Mouse (Mus musculus) neural tube, embryonic 11.5 days (tissue): ENCODE measurements at regions not wholly inside any gene's neighbourhood (a gene's known extent, or its start where the extent isn't known, plus 50 kb on each side); places are given as distances from the start of the nearest gene placed in this dataset.

Experiments used
- ATAC-seq: fragments of 200-750 bp; cut with Nextera tagmentation; 2 replicates; pipeline ENCODE4 v1.8.0; 2017; ENCODE audit warnings: moderate number of reproducible peaks, mild to moderate bottlenecking, moderate TSS enrichment, moderate library complexity; ENCODE audit not compliant: insufficient read depth, low FRiP score, low TSS enrichment
- DNase-seq: peaks from one replicate; pipeline ENCODE4 v3.0.0-alpha.2; 2015; ENCODE audit warnings: low spot score
- H3K27ac ChIP-seq: fragments of 300-500 bp; sonication (generic); 2 replicates; pipeline ENCODE4 v1.5.1; 2014; ENCODE audit warnings: low read depth, mild to moderate bottlenecking, low read length
- H3K27me3 ChIP-seq: fragments of 300-500 bp; sonication (generic); 2 replicates; pipeline ENCODE4 v1.6.1; 2014; ENCODE audit warnings: mild to moderate bottlenecking, low read length, mixed read lengths; ENCODE audit not compliant: control insufficient read depth, insufficient read depth
- H3K36me3 ChIP-seq: fragments of 300-500 bp; sonication (generic); 2 replicates; pipeline ENCODE4 v1.6.1; 2014; ENCODE audit warnings: mild to moderate bottlenecking, low read length, moderate library complexity, mixed read lengths; ENCODE audit not compliant: control insufficient read depth, insufficient read depth
- H3K4me1 ChIP-seq: fragments of 300-500 bp; sonication (generic); 2 replicates; pipeline ENCODE4 v1.6.1; 2014; ENCODE audit warnings: low read length, mixed read lengths; ENCODE audit not compliant: control insufficient read depth, insufficient read depth
- H3K4me2 ChIP-seq: fragments of 300-500 bp; sonication (generic); 2 replicates; pipeline ENCODE4 v1.6.1; 2014; ENCODE audit warnings: low read depth, mild to moderate bottlenecking, moderate library complexity
- H3K4me3 ChIP-seq: fragments of 300-500 bp; sonication (generic); 2 replicates; pipeline ENCODE4 v1.5.1; 2014; ENCODE audit warnings: low read depth, low read length
- H3K9ac ChIP-seq: fragments of 300-500 bp; sonication (generic); 2 replicates; pipeline ENCODE4 v1.6.1; 2014; ENCODE audit warnings: mild to moderate bottlenecking, low read length
- H3K9me3 ChIP-seq: fragments of 300-500 bp; sonication (generic); 2 replicates; pipeline ENCODE4 v1.6.1; 2016; ENCODE audit warnings: low read length; ENCODE audit not compliant: control insufficient read depth
- WGBS: fragments of 180-500 bp; shearing (Covaris S2); extraction: QIAGEN DNeasy Blood & Tissue Kit; methylation state at CpG from one replicate; pipeline ENCODE4 v1.1.7; 2014; 5-methylcytosine and 5-hydroxymethylcytosine counted together

GRCm38 (mm10) chr6:126340098-126340610, 173.4 kb upstream of the Ntf3 start:
- no peak for ATAC-seq
- H3K27ac ChIP-seq = no peak overlapping the region
- 68% methylated on average over 10 of the region's 10 CpGs for WGBS

GRCm38 (mm10) chr6:126337711-126338110, 171.0 kb upstream of the Ntf3 start:
- no peaks in the 10 kb centered on the region for H3K36me3 ChIP-seq
- 86% methylated on average over 8 of the region's 8 CpGs for WGBS
- H3K4me1 ChIP-seq = no peaks in the 10 kb centered on the region
- H3K27me3 ChIP-seq = no peaks in the 10 kb centered on the region
- no peak for DNase-seq
- no peak overlapping the region for H3K9ac ChIP-seq
- no peak for ATAC-seq
- H3K4me3 ChIP-seq = no peak overlapping the region
- H3K4me2 ChIP-seq = no peak overlapping the region
- no peaks in the 10 kb centered on the region for H3K9me3 ChIP-seq
- no peak overlapping the region for H3K27ac ChIP-seq

More at GRCm38 (mm10) chr6:126340098-126340610, 173.4 kb upstream of the Ntf3 start:
- no peaks in the 10 kb centered on the region for H3K27me3 ChIP-seq
- no peak for DNase-seq
- no peaks in the 10 kb centered on the region for H3K36me3 ChIP-seq
- no peak overlapping the region for H3K4me3 ChIP-seq
- no peaks in the 10 kb centered on the region for H3K4me1 ChIP-seq
- H3K9ac ChIP-seq = no peak overlapping the region
- no peak overlapping the region for H3K4me2 ChIP-seq
- no peaks in the 10 kb centered on the region for H3K9me3 ChIP-seq

- no peak overlapping the region for H3K4me2 ChIP-seq
- DNase-seq = no peak
- ATAC-seq = no peak
- WGBS = 84% methylated on average over 8 of the region's 8 CpGs
- no peak overlapping the region for H3K9ac ChIP-seq
- H3K27me3 ChIP-seq = no peaks in the 10 kb centered on the region
- H3K4me3 ChIP-seq = no peak overlapping the region
- H3K36me3 ChIP-seq = no peaks in the 10 kb centered on the region
- H3K4me1 ChIP-seq = no peaks in the 10 kb centered on the region
- no peak overlapping the region for H3K27ac ChIP-seq
- no peaks in the 10 kb centered on the region for H3K9me3 ChIP-seq
Observed at GRCm38 (mm10) chr6:126334258-126334657, 167.5 kb upstream of the Ntf3 start.

- Histone ChIP-seq H3K4me2 (no peak overlapping the region), H3K9ac (no peak overlapping the region), H3K27me3 (no peaks in the 10 kb centered on the region), H3K4me3 (no peak overlapping the region), H3K27ac (no peak overlapping the region), H3K4me1 (no peaks in the 10 kb centered on the region), H3K36me3 (no peaks in the 10 kb centered on the region), H3K9me3 (no peaks in the 10 kb centered on the region)
- ATAC-seq (no peak), DNase-seq (no peak)
- 80% methylated on average over 2 of the region's 2 CpGs for WGBS
Observed at GRCm38 (mm10) chr6:126327187-126327586, 160.5 kb upstream of the Ntf3 start.

- H3K27ac ChIP-seq = no peak overlapping the region
- 86% methylated on average over 2 of the region's 2 CpGs for WGBS
- H3K9me3 ChIP-seq = no peaks in the 10 kb centered on the region
- no peaks in the 10 kb centered on the region for H3K4me1 ChIP-seq
- H3K27me3 ChIP-seq = no peaks in the 10 kb centered on the region
- H3K36me3 ChIP-seq = no peaks in the 10 kb centered on the region
- no peak overlapping the region for H3K4me3 ChIP-seq
- no peak overlapping the region for H3K4me2 ChIP-seq
- no peak overlapping the region for H3K9ac ChIP-seq
- no peak for DNase-seq
- no peak for ATAC-seq
Observed at GRCm38 (mm10) chr6:126318523-126318922, 151.8 kb upstream of the Ntf3 start.

GRCm38 (mm10) chr6:126310786-126311480, 144.2 kb upstream of the Ntf3 start:
- no peak overlapping the region for H3K27ac ChIP-seq
- H3K9ac ChIP-seq = no peak overlapping the region
- no peaks in the 10 kb centered on the region for H3K27me3 ChIP-seq
- ATAC-seq = no peak
- no peak for DNase-seq
- no peaks in the 10 kb centered on the region for H3K9me3 ChIP-seq
- H3K36me3 ChIP-seq = no peaks in the 10 kb centered on the region
- H3K4me1 ChIP-seq = no peaks in the 10 kb centered on the region
- H3K4me2 ChIP-seq = no peak overlapping the region
- 58% methylated on average over 3 of the region's 3 CpGs for WGBS
- no peak overlapping the region for H3K4me3 ChIP-seq

GRCm38 (mm10) chr6:126303086-126303485, 136.4 kb upstream of the Ntf3 start:
- H3K4me1 ChIP-seq = no peaks in the 10 kb centered on the region
- no peak overlapping the region for H3K9ac ChIP-seq
- H3K9me3 ChIP-seq = no peaks in the 10 kb centered on the region
- 54% methylated on average over 3 of the region's 3 CpGs for WGBS
- ATAC-seq (no peak), DNase-seq (no peak)
- no peaks in the 10 kb centered on the region for H3K27me3 ChIP-seq
- H3K36me3 ChIP-seq = no peaks in the 10 kb centered on the region
- no peak overlapping the region for H3K27ac ChIP-seq
- H3K4me3 ChIP-seq = no peak overlapping the region
- no peak overlapping the region for H3K4me2 ChIP-seq

- Histone ChIP-seq H3K27ac (no peak overlapping the region), H3K4me2 (no peak overlapping the region), H3K4me3 (no peak overlapping the region), H3K9ac (no peak overlapping the region), H3K27me3 (no peaks in the 10 kb centered on the region), H3K36me3 (no peaks in the 10 kb centered on the region), H3K9me3 (no peaks in the 10 kb centered on the region), H3K4me1 (no peaks in the 10 kb centered on the region)
- DNase-seq = no peak
- 92% methylated on average over 2 of the region's 2 CpGs for WGBS
- ATAC-seq = no peak
Observed at GRCm38 (mm10) chr6:126291581-126291980, 124.9 kb upstream of the Ntf3 start.

- Histone ChIP-seq H3K4me1 (no peaks in the 10 kb centered on the region), H3K9me3 (no peaks in the 10 kb centered on the region), H3K9ac (no peak overlapping the region), H3K36me3 (no peaks in the 10 kb centered on the region), H3K27me3 (no peaks in the 10 kb centered on the region), H3K4me3 (no peak overlapping the region), H3K27ac (no peak overlapping the region), H3K4me2 (no peak overlapping the region)
- DNase-seq (no peak), ATAC-seq (no peak)
- WGBS = 87% methylated on average over 4 of the region's 4 CpGs
Observed at GRCm38 (mm10) chr6:126287166-126287565, 120.5 kb upstream of the Ntf3 start.
